Mouse (Mus musculus) kidney, embryonic 15.5 days (tissue): ENCODE measurements around the gene Hdac11. TPM values are rescaled to one million over a fixed set of nuclear protein-coding genes. Genes with fewer than 3 reads are reported as not detected.
A peak's percentile ranks its signal among the peaks of the same experiment; 100 is the strongest.
"Not testable (repeated sequence)": the region's sequence is repeated elsewhere in the genome, so short reads cannot be mapped to it uniquely, and the experiment has no call there.

Experiments used
- ATAC-seq: fragments of 200-750 bp; cut with Nextera tagmentation; replicated peaks from 2 replicates; pipeline ENCODE4 v1.8.0; 2017; ENCODE audit warnings: moderate TSS enrichment; ENCODE audit not compliant: low FRiP score
- H3K27ac ChIP-seq: fragments of 300-500 bp; sonication (generic); 2 replicates; pipeline ENCODE4 v1.5.1; 2015; ENCODE audit warnings: mild to moderate bottlenecking, inconsistent platforms
- H3K27me3 ChIP-seq: fragments of 300-500 bp; sonication (generic); 2 replicates; pipeline ENCODE4 v1.6.1; 2015; ENCODE audit warnings: inconsistent platforms
- H3K36me3 ChIP-seq: fragments of 300-500 bp; sonication (generic); 2 replicates; pipeline ENCODE4 v1.6.1; 2015; ENCODE audit warnings: inconsistent platforms
- H3K4me1 ChIP-seq: fragments of 300-500 bp; sonication (generic); 2 replicates; pipeline ENCODE4 v1.6.1; 2015; ENCODE audit warnings: inconsistent platforms
- H3K4me2 ChIP-seq: fragments of 300-500 bp; sonication (generic); 2 replicates; pipeline ENCODE4 v1.6.1; 2015; ENCODE audit warnings: moderate library complexity, mild to moderate bottlenecking, inconsistent platforms
- H3K4me3 ChIP-seq: fragments of 300-500 bp; sonication (generic); replicated peaks from 2 replicates; pipeline ENCODE4 v1.5.1; 2015; ENCODE audit warnings: mild to moderate bottlenecking, inconsistent platforms
- H3K9ac ChIP-seq: fragments of 300-500 bp; sonication (generic); 2 replicates; pipeline ENCODE4 v1.6.1; 2015; ENCODE audit warnings: mild to moderate bottlenecking, inconsistent platforms
- H3K9me3 ChIP-seq: fragments of 300-500 bp; sonication (generic); replicated peaks from 2 replicates; pipeline ENCODE4 v1.6.1; 2016; ENCODE audit warnings: inconsistent platforms
- WGBS: fragments of 180-500 bp; shearing (Covaris S2); methylation state at CpG from one replicate; pipeline ENCODE4 v1.1.7; 2015; ENCODE audit warnings: mixed read lengths; 5-methylcytosine and 5-hydroxymethylcytosine counted together
- polyA plus RNA-seq: library from polyadenylated mRNA; unstranded; fragments of >200 nt; fragmentation: Nextera tagmentation; extraction: Ambion mirVana; gene quantifications from 2 replicates; pipeline ENCODE4 v1.2.1, GENCODE M21; 2015

Gene Hdac11
- polyA plus RNA-seq, 1 experiment from 2014 or later = 14.3 TPM

GRCm38 (mm10) chr6:91210852-91211251, 54.4 kb downstream of the Hdac11 start:
- ATAC-seq = no peak
- Histone ChIP-seq H3K4me1 (peaks cover 32% of the 10 kb centered on the region), H3K4me2 (no peak overlapping the region), H3K4me3 (no peak overlapping the region), H3K9me3 (no peaks in the 10 kb centered on the region), H3K27ac (no peak overlapping the region), H3K9ac (no peak overlapping the region), H3K36me3 (no peaks in the 10 kb centered on the region), H3K27me3 (peaks cover 16% of the 10 kb centered on the region)
- 57% methylated on average over 3 of the region's 3 CpGs for WGBS

GRCm38 (mm10) chr6:91212155-91212554, 55.7 kb downstream of the Hdac11 start, which contains the start of gene Fbln2:
TSS of gene Fbln2 (plus strand) at chr6:91212455.
- H3K27me3 ChIP-seq = peaks cover 16% of the 10 kb centered on the region
- H3K9me3 ChIP-seq, H3K36me3 ChIP-seq, H3K27ac ChIP-seq, ATAC-seq: not testable (repeated sequence)
- H3K4me3 ChIP-seq = peak within 1 kb of the TSS; percentile 38
- H3K4me2 ChIP-seq = peak within 1 kb of the TSS; percentile 65
- H3K4me1 ChIP-seq = peaks cover 32% of the 10 kb centered on the region
- peak within 1 kb of the TSS; percentile 27; the same call in 1 of the 2 replicates for H3K9ac ChIP-seq

- Histone ChIP-seq H3K9ac (peak overlapping the region; percentile 27; the same call in 1 of the 2 replicates), H3K27me3 (peaks cover 16% of the 10 kb centered on the region), H3K36me3 (no peaks in the 10 kb centered on the region), H3K9me3 (no peaks in the 10 kb centered on the region), H3K27ac (no peak overlapping the region), H3K4me3 (peak overlapping the region; percentile 38), H3K4me1 (peaks cover 32% of the 10 kb centered on the region), H3K4me2 (peak overlapping the region; percentile 65)
- WGBS = 2% methylated on average over 29 of the region's 29 CpGs
- ATAC-seq = peak; percentile 79
Observed at GRCm38 (mm10) chr6:91212571-91212970, 56.1 kb downstream of the Hdac11 start.

GRCm38 (mm10) chr6:91213287-91214218, 57.1 kb downstream of the Hdac11 start:
- ATAC-seq = 0 out of 2 replicates have a peak, but pooled peaks have one; percentile 7
- Histone ChIP-seq H3K4me2 (peak overlapping the region; percentile 65), H3K9ac (no peak overlapping the region), H3K36me3 (no peaks in the 10 kb centered on the region), H3K27ac (no peak overlapping the region), H3K4me3 (peak overlapping the region; percentile 38), H3K27me3 (peaks cover 16% of the 10 kb centered on the region), H3K4me1 (peaks cover 32% of the 10 kb centered on the region), H3K9me3 (no peaks in the 10 kb centered on the region)
- 55% methylated on average over 21 of the region's 21 CpGs for WGBS

GRCm38 (mm10) chr6:91215454-91215853, 59.0 kb downstream of the Hdac11 start:
- H3K27ac ChIP-seq = no peak overlapping the region
- H3K27me3 ChIP-seq = peaks cover 16% of the 10 kb centered on the region
- H3K9ac ChIP-seq = no peak overlapping the region
- WGBS = 68% methylated on average over 1 of the region's 1 CpGs
- no peak overlapping the region for H3K4me3 ChIP-seq
- H3K36me3 ChIP-seq = no peaks in the 10 kb centered on the region
- ATAC-seq = no peak
- H3K4me2 ChIP-seq = no peak overlapping the region
- H3K9me3 ChIP-seq = no peaks in the 10 kb centered on the region
- H3K4me1 ChIP-seq = peaks cover 18% of the 10 kb centered on the region

- Histone ChIP-seq H3K4me3 (no peak overlapping the region), H3K4me2 (no peak overlapping the region), H3K36me3 (no peaks in the 10 kb centered on the region), H3K9me3 (no peaks in the 10 kb centered on the region), H3K9ac (no peak overlapping the region), H3K27ac (no peak overlapping the region), H3K27me3 (peaks cover 10% of the 10 kb centered on the region), H3K4me1 (peaks cover 2% of the 10 kb centered on the region)
- ATAC-seq = no peak
- WGBS = 67% methylated on average over 9 of the region's 9 CpGs
Observed at GRCm38 (mm10) chr6:91218445-91218844, 62.0 kb downstream of the Hdac11 start.

- Histone ChIP-seq H3K4me1 (no peaks in the 10 kb centered on the region), H3K4me2 (no peak overlapping the region), H3K9ac (no peak overlapping the region), H3K27me3 (peaks cover 5% of the 10 kb centered on the region), H3K36me3 (no peaks in the 10 kb centered on the region), H3K27ac (no peak overlapping the region), H3K9me3 (no peaks in the 10 kb centered on the region), H3K4me3 (no peak overlapping the region)
- 81% methylated on average over 3 of the region's 3 CpGs for WGBS
- ATAC-seq = no peak
Observed at GRCm38 (mm10) chr6:91218871-91219270, 62.4 kb downstream of the Hdac11 start.

GRCm38 (mm10) chr6:91220062-91220461, 63.6 kb downstream of the Hdac11 start:
- H3K27me3 ChIP-seq = 0 out of 2 replicates have a peak, but pooled peaks cover 5% of the 10 kb centered on the region
- ATAC-seq = no peak
- H3K4me2 ChIP-seq = no peak overlapping the region

GRCm38 (mm10) chr6:91221094-91221493, 64.6 kb downstream of the Hdac11 start:
- no peak overlapping the region for H3K9ac ChIP-seq
- WGBS = 16% methylated on average over 3 of the region's 3 CpGs
- no peak for ATAC-seq
- H3K9me3 ChIP-seq = no peaks in the 10 kb centered on the region
- no peak overlapping the region for H3K4me2 ChIP-seq
- no peaks in the 10 kb centered on the region for H3K36me3 ChIP-seq
- H3K4me3 ChIP-seq = no peak overlapping the region
- 0 out of 2 replicates have a peak, but pooled peaks cover 5% of the 10 kb centered on the region for H3K27me3 ChIP-seq
- H3K27ac ChIP-seq = no peak overlapping the region
- H3K4me1 ChIP-seq = no peaks in the 10 kb centered on the region

More at GRCm38 (mm10) chr6:91220062-91220461, 63.6 kb downstream of the Hdac11 start:
- no peak overlapping the region for H3K9ac ChIP-seq
- H3K9me3 ChIP-seq = no peaks in the 10 kb centered on the region
- H3K4me1 ChIP-seq = no peaks in the 10 kb centered on the region
- no peak overlapping the region for H3K4me3 ChIP-seq
- no peak overlapping the region for H3K27ac ChIP-seq
- no peaks in the 10 kb centered on the region for H3K36me3 ChIP-seq

GRCm38 (mm10) chr6:91222694-91223346, 66.4 kb downstream of the Hdac11 start:
- WGBS = 70% methylated on average over 10 of the region's 10 CpGs
- no peak overlapping the region for H3K27ac ChIP-seq
- 0 out of 2 replicates have a peak, but pooled peaks cover 8% of the 10 kb centered on the region for H3K27me3 ChIP-seq
- H3K4me3 ChIP-seq = no peak overlapping the region
- no peaks in the 10 kb centered on the region for H3K4me1 ChIP-seq
- ATAC-seq = no peak
- no peaks in the 10 kb centered on the region for H3K9me3 ChIP-seq
- H3K36me3 ChIP-seq = no peaks in the 10 kb centered on the region
- H3K9ac ChIP-seq = no peak overlapping the region
- H3K4me2 ChIP-seq = no peak overlapping the region
